Mouse (Mus musculus) olfactory bulb, adult 2 months (tissue): ENCODE data around the gene Mcpt1.
"Not testable (repeated sequence)": the region's sequence is repeated elsewhere in the genome, so short reads cannot be mapped to it uniquely, and the experiment has no call there.

ENCODE experiments used
- CTCF ChIP-seq: fragments of 200-500 bp; IDR thresholded peaks from 2 replicates; pipeline ENCODE4 v1.5.1; 2012; ENCODE audit warnings: low read depth, mild to moderate bottlenecking, low read length, moderate library complexity; ENCODE audit not compliant: insufficient read depth
- POLR2A ChIP-seq: fragments of 200-500 bp; IDR thresholded peaks from 2 replicates; pipeline ENCODE4 v1.6.1; 2012; ENCODE audit warnings: mild to moderate bottlenecking, low read depth, low read length, moderate library complexity; ENCODE audit not compliant: insufficient read depth

GRCm38 (mm10) chr14:56041792-56042191 lies 24.0 kb downstream of the Mcpt1 start, which contains the start of gene Mcpt2:
- not testable (repeated sequence) for TF ChIP-seq POLR2A, CTCF
